Mouse (Mus musculus): ENCODE measurements at regions not wholly inside any gene's neighbourhood (a gene's known extent, or its start where the extent isn't known, plus 50 kb on each side); places are given as distances from the start of the nearest gene placed in this dataset.

DNA sequence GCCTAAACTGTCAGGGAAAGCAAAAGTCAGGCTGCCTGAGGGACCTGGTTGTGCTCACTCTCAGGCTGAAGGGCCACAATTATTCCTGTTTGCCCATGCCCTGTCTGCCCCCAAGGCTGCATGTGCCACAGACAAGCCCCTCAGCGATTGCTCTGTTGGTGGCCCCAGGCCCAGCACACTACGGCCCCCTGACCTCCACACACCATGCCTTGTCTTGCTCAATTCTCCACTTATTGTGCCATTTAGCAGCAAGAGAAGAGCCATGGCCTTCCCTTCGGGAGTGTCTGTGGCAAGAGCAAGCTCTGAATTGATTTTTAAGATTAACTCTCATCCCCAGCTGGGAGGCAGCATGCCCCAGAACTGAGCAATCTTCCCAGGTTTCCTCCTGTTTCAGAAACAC lies 173.8 kb upstream of the Rad23b start:
- Histone ChIP-seq H3K4me1 (replicated peaks; ENCODE audit: control insufficient read depth in 2 of 2, insufficient read depth in 2 of 2, low read length in 1 of 2) (no peaks in the 10 kb centered on the region), H3K27ac (no peak overlapping the region), H3K9me3 (ENCODE audit: control insufficient read depth, low read length) (no peaks in the 10 kb centered on the region), H3K9ac (replicated peaks) (no peak overlapping the region), H3K4me3 (ENCODE audit: insufficient read depth in 1 of 2, low read depth in 2 of 2, low read length in 2 of 2) (no peak overlapping the region), H3K27me3 (ENCODE audit: control insufficient read depth, insufficient read depth, low read length) (no peaks in the 10 kb centered on the region), H3K36me3 (replicated peaks; ENCODE audit: control insufficient read depth, insufficient read depth, low read depth) (no peaks in the 10 kb centered on the region), H3K4me2 (ENCODE audit: low read depth) (no peak overlapping the region)
- no peak for ATAC-seq (ENCODE audit: insufficient read depth)
- no peak for TF ChIP-seq CTCF (IDR thresholded peaks at IDR 0.05; ENCODE audit: low read depth)
- TF ChIP-seq EP300 (IDR thresholded peaks at IDR 0.05; ENCODE audit: low read depth): no peak
- DNase-seq (ENCODE audit: low read depth in 3 of 3, low spot score in 3 of 3): no peak
- WGBS (ENCODE audit: insufficient replicate concordance): 42% methylated on average over 3 of the region's 3 CpGs

DNA sequence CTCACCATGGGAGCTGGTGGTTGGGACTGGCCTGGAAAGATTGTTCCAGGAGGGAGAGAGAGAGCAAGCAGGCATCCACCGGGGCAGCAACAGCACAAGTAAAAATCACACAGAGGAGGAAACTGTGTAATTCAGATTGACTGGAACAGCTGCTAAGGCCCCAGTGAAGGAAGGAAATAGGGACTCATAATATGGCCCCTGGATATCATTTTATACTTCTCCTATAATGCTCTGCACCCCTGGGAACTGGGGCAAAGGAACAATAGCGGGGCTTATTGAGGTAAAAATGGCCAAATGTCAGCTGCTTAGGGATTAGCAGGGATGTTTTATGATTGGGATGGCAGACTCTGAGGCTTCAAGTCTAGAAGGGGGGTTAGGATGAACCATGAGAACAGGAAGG lies 170.4 kb upstream of the Rad23b start:
- no peak for DNase-seq (ENCODE audit: low read depth in 3 of 3, low spot score in 3 of 3)

GRCm38 (mm10) chr4:55183519-55183918 lies 166.3 kb upstream of the Rad23b start:
- 41% methylated on average over 3 of the region's 3 CpGs for WGBS (ENCODE audit: insufficient replicate concordance)
- H3K9me3 ChIP-seq (ENCODE audit: control insufficient read depth, low read length): no peaks in the 10 kb centered on the region
- no peak for ATAC-seq (ENCODE audit: insufficient read depth)
- no peak overlapping the region for H3K27ac ChIP-seq
- DNase-seq (ENCODE audit: low read depth in 3 of 3, low spot score in 3 of 3): no peak
- TF ChIP-seq EP300 (IDR thresholded peaks at IDR 0.05; ENCODE audit: low read depth) (no peak), CTCF (IDR thresholded peaks at IDR 0.05; ENCODE audit: low read depth) (no peak)
- no peaks in the 10 kb centered on the region for H3K4me1 ChIP-seq (replicated peaks; ENCODE audit: control insufficient read depth in 2 of 2, insufficient read depth in 2 of 2, low read length in 1 of 2)
- H3K27me3 ChIP-seq (ENCODE audit: control insufficient read depth, insufficient read depth, low read length): no peaks in the 10 kb centered on the region
- H3K4me3 ChIP-seq (ENCODE audit: insufficient read depth in 1 of 2, low read depth in 2 of 2, low read length in 2 of 2): no peak overlapping the region
- no peak overlapping the region for H3K9ac ChIP-seq (replicated peaks)
- H3K36me3 ChIP-seq (replicated peaks; ENCODE audit: control insufficient read depth, insufficient read depth, low read depth): no peaks in the 10 kb centered on the region
- no peak overlapping the region for H3K4me2 ChIP-seq (ENCODE audit: low read depth)

More for the DNA sequence above, 170.4 kb upstream of the Rad23b start:
- no peak overlapping the region for H3K27ac ChIP-seq
- no peak for ATAC-seq (ENCODE audit: insufficient read depth)
- no peak overlapping the region for H3K4me3 ChIP-seq (ENCODE audit: insufficient read depth in 1 of 2, low read depth in 2 of 2, low read length in 2 of 2)
- H3K4me1 ChIP-seq (replicated peaks; ENCODE audit: control insufficient read depth in 2 of 2, insufficient read depth in 2 of 2, low read length in 1 of 2): no peaks in the 10 kb centered on the region
- WGBS (ENCODE audit: insufficient replicate concordance): 51% methylated on average over 2 of the region's 2 CpGs
- no peak overlapping the region for H3K4me2 ChIP-seq (ENCODE audit: low read depth)
- no peaks in the 10 kb centered on the region for H3K9me3 ChIP-seq (ENCODE audit: control insufficient read depth, low read length)
- H3K36me3 ChIP-seq (replicated peaks; ENCODE audit: control insufficient read depth, insufficient read depth, low read depth): no peaks in the 10 kb centered on the region
- TF ChIP-seq CTCF (IDR thresholded peaks at IDR 0.05; ENCODE audit: low read depth): no peak
- TF ChIP-seq EP300 (IDR thresholded peaks at IDR 0.05; ENCODE audit: low read depth): no peak
- H3K27me3 ChIP-seq (ENCODE audit: control insufficient read depth, insufficient read depth, low read length): no peaks in the 10 kb centered on the region
- no peak overlapping the region for H3K9ac ChIP-seq (replicated peaks)

DNA sequence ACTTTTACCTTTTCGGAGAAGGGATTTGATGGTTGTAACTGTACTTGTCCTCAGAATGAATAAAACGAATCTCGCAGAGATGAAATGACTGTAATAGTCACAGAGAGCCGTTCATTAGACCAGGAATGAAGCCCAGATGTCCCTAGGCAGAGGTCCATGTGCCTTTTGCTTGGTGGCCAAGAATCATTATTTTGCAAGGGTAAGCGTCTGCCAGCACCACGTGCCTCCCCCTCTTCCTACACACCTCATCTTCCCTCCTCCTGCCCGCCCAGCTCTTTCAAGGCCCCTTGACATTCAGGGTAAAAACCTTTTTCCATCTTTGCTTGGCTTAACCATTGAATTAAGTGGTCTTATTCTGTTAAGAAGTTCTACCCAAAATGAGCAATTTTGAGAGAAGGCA lies 161.1 kb upstream of the Rad23b start:
- no peak overlapping the region for H3K9ac ChIP-seq (replicated peaks)
- no peaks in the 10 kb centered on the region for H3K27me3 ChIP-seq (ENCODE audit: control insufficient read depth, insufficient read depth, low read length)

DNA sequence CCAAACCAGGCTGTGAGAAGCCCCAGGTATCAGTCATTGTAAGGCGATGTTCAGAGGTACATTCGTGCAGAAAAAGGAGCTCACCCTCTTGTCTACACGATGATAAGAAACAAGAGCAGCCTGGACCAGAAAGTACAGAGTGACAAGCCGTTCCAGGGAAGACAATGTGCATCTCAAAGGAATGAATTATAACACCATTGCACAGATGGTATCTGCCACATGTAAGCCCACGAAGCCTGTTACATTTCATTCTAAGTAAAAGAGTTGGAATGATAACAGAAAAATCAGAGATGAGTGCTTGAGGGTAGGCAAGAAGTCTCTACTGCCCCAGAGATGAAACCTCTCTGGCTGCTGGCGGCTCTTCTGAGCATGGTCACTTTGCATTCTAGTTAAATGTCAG lies 159.3 kb upstream of the Rad23b start:
- ATAC-seq (ENCODE audit: insufficient read depth): no peak
- Histone ChIP-seq H3K9ac (replicated peaks) (no peak overlapping the region), H3K4me2 (ENCODE audit: low read depth) (no peak overlapping the region), H3K4me3 (ENCODE audit: insufficient read depth in 1 of 2, low read depth in 2 of 2, low read length in 2 of 2) (no peak overlapping the region), H3K4me1 (replicated peaks; ENCODE audit: control insufficient read depth in 2 of 2, insufficient read depth in 2 of 2, low read length in 1 of 2) (no peaks in the 10 kb centered on the region), H3K27ac (no peak overlapping the region), H3K36me3 (replicated peaks; ENCODE audit: control insufficient read depth, insufficient read depth, low read depth) (no peaks in the 10 kb centered on the region), H3K27me3 (ENCODE audit: control insufficient read depth, insufficient read depth, low read length) (no peaks in the 10 kb centered on the region), H3K9me3 (ENCODE audit: control insufficient read depth, low read length) (no peaks in the 10 kb centered on the region)
- TF ChIP-seq CTCF (IDR thresholded peaks at IDR 0.05; ENCODE audit: low read depth): no peak
- TF ChIP-seq EP300 (IDR thresholded peaks at IDR 0.05; ENCODE audit: low read depth): no peak
- no peak for DNase-seq (ENCODE audit: low read depth in 3 of 3, low spot score in 3 of 3)
- WGBS (ENCODE audit: insufficient replicate concordance): 61% methylated on average over 6 of the region's 6 CpGs

More for the DNA sequence above, 161.1 kb upstream of the Rad23b start:
- TF ChIP-seq EP300 (IDR thresholded peaks at IDR 0.05; ENCODE audit: low read depth) (no peak), CTCF (IDR thresholded peaks at IDR 0.05; ENCODE audit: low read depth) (no peak)
- Histone ChIP-seq H3K4me3 (ENCODE audit: insufficient read depth in 1 of 2, low read depth in 2 of 2, low read length in 2 of 2) (no peak overlapping the region), H3K4me2 (ENCODE audit: low read depth) (no peak overlapping the region), H3K9me3 (ENCODE audit: control insufficient read depth, low read length) (no peaks in the 10 kb centered on the region), H3K27ac (no peak overlapping the region), H3K36me3 (replicated peaks; ENCODE audit: control insufficient read depth, insufficient read depth, low read depth) (no peaks in the 10 kb centered on the region), H3K4me1 (replicated peaks; ENCODE audit: control insufficient read depth in 2 of 2, insufficient read depth in 2 of 2, low read length in 1 of 2) (no peaks in the 10 kb centered on the region)
- ATAC-seq (ENCODE audit: insufficient read depth) (no peak), DNase-seq (ENCODE audit: low read depth in 3 of 3, low spot score in 3 of 3) (no peak)
- WGBS (ENCODE audit: insufficient replicate concordance): 58% methylated on average over 7 of the region's 7 CpGs
